Mouse (Mus musculus) liver, embryonic 14.5 days (tissue): ENCODE measurements around the gene Fgfr2. TPM values are rescaled to one million over a fixed set of nuclear protein-coding genes. Genes with fewer than 3 reads are reported as not detected.

Experiments
- ATAC-seq: fragments of 200-750 bp; cut with Nextera tagmentation; 2 replicates; pipeline ENCODE4 v1.8.0; 2017; ENCODE audit warnings: moderate number of reproducible peaks, mild to moderate bottlenecking, moderate library complexity; ENCODE audit not compliant: insufficient read depth
- DNase-seq, 3 experiments: peaks; one replicate each; pipeline ENCODE4 v3.0.0-alpha.2; 2012 to 2013; ENCODE audit warnings: low read depth in 3 of 3, low spot score in 3 of 3
- H3K27ac ChIP-seq: fragments of 300-500 bp; sonication (generic); 2 replicates; pipeline ENCODE4 v1.5.1; 2014; ENCODE audit warnings: moderate library complexity, mild to moderate bottlenecking, control low read depth, inconsistent platforms
- H3K27me3 ChIP-seq: fragments of 300-500 bp; sonication (generic); 2 replicates; pipeline ENCODE4 v1.6.1; 2014; ENCODE audit warnings: mild to moderate bottlenecking, low read length, moderate library complexity; ENCODE audit not compliant: control insufficient read depth, insufficient read depth
- H3K36me3 ChIP-seq: fragments of 300-500 bp; sonication (generic); replicated peaks from 2 replicates; pipeline ENCODE4 v1.6.1; 2014; ENCODE audit warnings: low read depth; ENCODE audit not compliant: control insufficient read depth, insufficient read depth
- H3K4me1 ChIP-seq, 2 experiments: fragments of 200-500 bp in 1 of 2; fragments of 300-500 bp in 1 of 2; sonication (generic) in 1 of 2; replicated peaks; 2 replicates each; pipeline ENCODE4 v1.6.1; 2012 to 2014; ENCODE audit warnings: antibody characterized with exemption in 1 of 2, inconsistent platforms in 1 of 2, low read length in 1 of 2; ENCODE audit not compliant: control insufficient read depth in 2 of 2, insufficient read depth in 2 of 2
- H3K4me2 ChIP-seq: fragments of 300-500 bp; sonication (generic); 2 replicates; pipeline ENCODE4 v1.6.1; 2014; ENCODE audit warnings: low read depth, mild to moderate bottlenecking, control low read depth, moderate library complexity
- H3K4me3 ChIP-seq, 2 experiments: fragments of 200-500 bp in 1 of 2; fragments of 300-500 bp in 1 of 2; sonication (generic) in 1 of 2; 2 replicates each; pipeline ENCODE4 v1.5.1; 2012 to 2014; ENCODE audit warnings: low read depth in 2 of 2, low read length in 2 of 2, mild to moderate bottlenecking in 2 of 2, control low read depth in 1 of 2, inconsistent platforms in 1 of 2, moderate library complexity in 1 of 2; ENCODE audit not compliant: insufficient read depth in 1 of 2
- H3K9ac ChIP-seq: fragments of 300-500 bp; sonication (generic); replicated peaks from 2 replicates; pipeline ENCODE4 v1.6.1; 2014; ENCODE audit warnings: mild to moderate bottlenecking, control low read depth, moderate library complexity
- H3K9me3 ChIP-seq: fragments of 300-500 bp; sonication (generic); 2 replicates; pipeline ENCODE4 v1.6.1; 2016; ENCODE audit warnings: low read length, mixed read lengths; ENCODE audit not compliant: control insufficient read depth
- CTCF ChIP-seq: IDR thresholded peaks from 2 replicates; pipeline ENCODE4 v1.5.1; 2016; ENCODE audit warnings: antibody characterized with exemption, low read depth, control low read depth
- EP300 ChIP-seq: IDR thresholded peaks from 2 replicates; pipeline ENCODE4 v1.6.1; 2016; ENCODE audit warnings: antibody characterized with exemption, low read depth
- WGBS: fragments of 180-500 bp; shearing (Covaris S2); extraction: QIAGEN DNeasy Blood & Tissue Kit; methylation state at CpG from one replicate; pipeline ENCODE4 v1.1.7; 2014; ENCODE audit not compliant: insufficient replicate concordance; 5-methylcytosine and 5-hydroxymethylcytosine counted together
- polyA plus RNA-seq, 2 experiments: library from polyadenylated mRNA; depleted of rRNA in 1 of 2; stranded (reverse) in 1 of 2; unstranded in 1 of 2; fragments of >200 nt; fragmentation: Nextera tagmentation in 1 of 2; extraction: Ambion mirVana in 1 of 2; gene quantifications; 2 replicates each; pipeline versions ENCODE4 v1.2.1 to v1.2.3; 2012 to 2014

The Fgfr2 gene
- polyA plus RNA-seq, 2 experiments = 7.9 to 8.8 TPM

DNA sequence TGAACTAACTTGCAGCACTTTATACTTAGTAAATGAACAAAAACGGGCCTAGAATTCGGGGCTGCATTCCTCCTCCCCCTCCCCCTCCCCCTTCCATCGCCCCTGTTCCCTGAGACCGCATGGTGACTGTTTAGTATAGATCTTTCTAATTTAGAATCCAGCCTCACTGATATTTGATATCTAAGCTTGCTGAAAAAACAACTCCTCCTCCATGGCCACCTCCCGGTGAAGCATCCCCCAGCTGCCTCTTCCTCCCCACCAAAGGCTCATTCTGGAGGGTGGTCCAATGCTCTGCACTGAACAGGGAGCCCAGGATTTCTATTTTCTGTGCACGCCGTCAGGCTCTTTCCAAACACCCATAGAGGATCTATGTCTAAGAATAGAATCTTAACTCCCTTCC lies 1804.8 kb downstream of the Fgfr2 start:
- Histone ChIP-seq H3K4me3 (no peak overlapping the region), H3K36me3 (no peaks in the 10 kb centered on the region), H3K4me1 (no peaks in the 10 kb centered on the region), H3K4me2 (no peak overlapping the region), H3K27ac (no peak overlapping the region), H3K27me3 (no peaks in the 10 kb centered on the region), H3K9me3 (no peaks in the 10 kb centered on the region), H3K9ac (no peak overlapping the region)
- DNase-seq (no peak), ATAC-seq (no peak)
- 69% methylated on average over 5 of the region's 7 CpGs for WGBS
- TF ChIP-seq CTCF (no peak), EP300 (no peak)

DNA sequence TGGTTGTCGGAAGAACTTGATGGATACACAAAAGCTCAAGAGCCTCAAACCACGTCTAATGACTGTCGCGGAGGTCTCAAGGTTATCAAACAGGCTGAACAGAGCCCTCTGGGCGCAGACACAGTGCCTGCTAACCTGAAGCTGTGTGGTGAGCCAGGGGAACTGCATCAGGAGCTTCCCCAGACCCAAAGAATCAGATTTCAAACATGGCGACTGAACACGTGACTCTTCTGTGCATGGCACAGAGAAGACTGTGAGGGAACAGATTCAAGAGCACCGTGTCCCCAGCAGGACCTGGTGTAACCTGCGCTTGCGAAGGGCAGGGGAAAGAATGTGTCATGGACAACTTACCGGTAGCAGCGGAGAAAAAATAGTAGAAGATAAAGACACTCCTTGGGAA lies 1805.6 kb downstream of the Fgfr2 start:
- Histone ChIP-seq H3K4me1 (no peaks in the 10 kb centered on the region), H3K27me3 (no peaks in the 10 kb centered on the region), H3K4me2 (no peak overlapping the region), H3K4me3 (no peak overlapping the region), H3K9ac (no peak overlapping the region), H3K27ac (no peak overlapping the region), H3K36me3 (no peaks in the 10 kb centered on the region), H3K9me3 (no peaks in the 10 kb centered on the region)
- TF ChIP-seq CTCF (no peak), EP300 (no peak)
- no peak for DNase-seq
- ATAC-seq = no peak
- 56% methylated on average over 12 of the region's 12 CpGs for WGBS

DNA sequence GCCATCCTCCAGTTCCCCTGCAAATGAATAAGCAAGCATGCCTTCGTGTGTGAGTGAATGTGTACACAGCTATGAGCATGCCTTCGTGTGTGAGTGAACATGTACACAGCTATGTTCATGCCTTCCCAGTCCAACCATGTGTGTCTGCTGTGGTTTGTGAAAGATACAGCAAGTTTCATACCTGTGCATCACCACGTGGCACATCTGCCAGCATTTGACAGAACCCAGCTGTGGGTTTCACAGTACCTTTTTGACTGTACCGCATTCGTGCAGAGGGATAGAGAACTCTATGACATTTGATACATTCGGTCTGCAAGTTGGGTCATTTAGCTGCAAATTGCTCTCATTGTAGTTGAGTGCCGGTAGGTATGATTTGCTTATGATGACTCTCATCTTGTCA lies 1808.7 kb downstream of the Fgfr2 start:
- no peak overlapping the region for H3K4me3 ChIP-seq
- no peak overlapping the region for H3K4me2 ChIP-seq
- H3K9me3 ChIP-seq = no peaks in the 10 kb centered on the region
- 56% methylated on average over 7 of the region's 7 CpGs for WGBS
- H3K4me1 ChIP-seq = no peaks in the 10 kb centered on the region
- H3K27ac ChIP-seq = no peak overlapping the region
- ATAC-seq (no peak), DNase-seq (no peak)
- H3K27me3 ChIP-seq = no peaks in the 10 kb centered on the region
- no peaks in the 10 kb centered on the region for H3K36me3 ChIP-seq
- H3K9ac ChIP-seq = no peak overlapping the region
- TF ChIP-seq CTCF (no peak), EP300 (no peak)

DNA sequence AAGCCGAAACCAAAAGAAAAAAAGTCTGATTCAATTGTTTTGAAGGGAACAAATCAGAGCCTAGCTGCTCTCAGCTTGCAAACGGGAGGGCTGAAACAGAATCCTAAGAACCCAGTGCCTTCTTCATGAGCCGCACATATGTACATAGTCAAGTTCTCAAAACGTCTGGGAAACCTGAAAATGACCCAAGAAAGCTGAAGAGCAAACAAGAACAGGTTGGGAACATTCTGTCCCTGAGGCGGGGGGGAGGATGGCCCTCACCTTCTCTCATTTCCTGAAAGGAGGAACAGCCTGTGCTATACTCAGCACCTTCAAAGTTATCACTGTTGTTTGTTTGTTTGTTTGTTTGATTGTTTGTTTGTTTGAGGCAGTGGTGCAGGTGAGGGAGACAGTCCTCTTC lies 1816.4 kb downstream of the Fgfr2 start:
- Histone ChIP-seq H3K27ac (no peak overlapping the region), H3K9ac (no peak overlapping the region), H3K4me3 (no peak overlapping the region), H3K4me1 (no peaks in the 10 kb centered on the region), H3K9me3 (no peaks in the 10 kb centered on the region), H3K27me3 (no peaks in the 10 kb centered on the region), H3K4me2 (no peak overlapping the region), H3K36me3 (no peaks in the 10 kb centered on the region)
- WGBS = 50% methylated on average over 5 of the region's 5 CpGs
- ATAC-seq = no peak
- no peak for DNase-seq
- TF ChIP-seq CTCF (no peak), EP300 (no peak)

DNA sequence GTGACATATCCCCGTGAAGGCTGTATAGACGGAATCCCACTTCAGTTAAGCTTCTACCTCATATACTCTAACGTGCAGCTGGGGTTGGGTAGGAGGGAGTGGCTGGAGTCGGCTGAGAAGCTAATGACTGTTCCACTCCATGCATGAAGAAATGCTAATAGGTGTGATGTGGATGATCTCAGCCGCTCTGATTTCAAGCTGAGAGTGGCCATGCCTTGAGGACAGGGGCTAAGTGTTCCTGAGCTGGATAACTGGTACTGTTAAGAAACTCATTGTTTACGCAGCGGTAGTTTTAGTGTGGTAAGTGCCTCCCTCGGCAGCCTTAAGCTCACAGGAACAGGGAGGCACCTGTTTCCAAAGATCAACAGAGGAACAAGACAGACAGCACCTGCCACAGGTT lies 1819.8 kb downstream of the Fgfr2 start:
- no peak overlapping the region for H3K4me3 ChIP-seq
- WGBS = 59% methylated on average over 8 of the region's 8 CpGs
- H3K36me3 ChIP-seq = no peaks in the 10 kb centered on the region
- ATAC-seq (no peak), DNase-seq (no peak)
- no peaks in the 10 kb centered on the region for H3K4me1 ChIP-seq
- no peak overlapping the region for H3K9ac ChIP-seq
- H3K27ac ChIP-seq = no peak overlapping the region
- no peaks in the 10 kb centered on the region for H3K27me3 ChIP-seq
- TF ChIP-seq CTCF = no peak
- TF ChIP-seq EP300 = no peak
- no peaks in the 10 kb centered on the region for H3K9me3 ChIP-seq
- H3K4me2 ChIP-seq = no peak overlapping the region
